Mouse (Mus musculus) frontal cortex, adult 2 months (tissue): ENCODE measurements at regions not wholly inside any gene's neighbourhood (a gene's known extent, or its start where the extent isn't known, plus 50 kb on each side); places are given as distances from the start of the nearest gene placed in this dataset.
"Not testable (repeated sequence)": the region's sequence is repeated elsewhere in the genome, so short reads cannot be mapped to it uniquely, and the experiment has no call there.

Experiments
- DNase-seq, 2 experiments: peaks; one replicate each; pipeline ENCODE4 v3.0.0; 2022; ENCODE audit warnings: low spot score in 1 of 2; ENCODE audit errors: extremely low spot score in 1 of 2

DNA sequence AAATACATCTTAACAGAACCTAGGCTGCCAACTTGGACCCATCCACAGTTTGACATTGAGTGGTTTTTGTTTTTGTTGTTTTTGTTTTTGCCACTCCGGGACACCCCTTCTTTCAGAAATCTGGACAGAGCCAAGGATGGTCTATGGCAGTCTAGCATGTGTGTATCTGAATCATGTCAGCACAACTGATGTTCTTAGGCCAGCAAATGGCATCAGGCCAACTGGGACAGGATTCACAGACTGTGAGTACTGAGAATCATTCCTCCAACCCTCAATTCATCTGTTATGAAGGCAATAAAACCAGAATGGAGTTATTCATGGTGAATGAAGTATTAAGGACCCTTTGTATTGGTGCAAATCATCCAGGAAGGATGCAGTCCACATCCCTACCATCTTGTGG lies 1372.5 kb upstream of the Rag2 start:
- DNase-seq, result peak in 1 of 2 experiments; percentile 3

GRCm38 (mm10) chr2:100259136-100259853 lies 1365.2 kb upstream of the Rag2 start:
- no peak for DNase-seq

GRCm38 (mm10) chr2:100306516-100306915 lies 1318.0 kb upstream of the Rag2 start:
- no peak for DNase-seq

GRCm38 (mm10) chr2:100312750-100313275 lies 1311.7 kb upstream of the Rag2 start:
- DNase-seq, result peak in 1 of 2 experiments; percentile 10

GRCm38 (mm10) chr2:100320461-100320860 lies 1304.1 kb upstream of the Rag2 start:
- no peak for DNase-seq

- no peak for DNase-seq
These were observed 1283.8 kb upstream of the Rag2 start for GRCm38 (mm10) chr2:100340713-100341112.

- no peak for DNase-seq
These were observed 1279.5 kb upstream of the Rag2 start for GRCm38 (mm10) chr2:100344921-100345425.

- DNase-seq, result not testable (repeated sequence)
These were observed 1258.9 kb upstream of the Rag2 start for GRCm38 (mm10) chr2:100365616-100366015.

- DNase-seq, result no peak
These were observed 1224.7 kb upstream of the Rag2 start for GRCm38 (mm10) chr2:100399776-100400175.

GRCm38 (mm10) chr2:100426661-100427060 lies 1197.9 kb upstream of the Rag2 start:
- peak; percentile 10 to 35 for DNase-seq

DNA sequence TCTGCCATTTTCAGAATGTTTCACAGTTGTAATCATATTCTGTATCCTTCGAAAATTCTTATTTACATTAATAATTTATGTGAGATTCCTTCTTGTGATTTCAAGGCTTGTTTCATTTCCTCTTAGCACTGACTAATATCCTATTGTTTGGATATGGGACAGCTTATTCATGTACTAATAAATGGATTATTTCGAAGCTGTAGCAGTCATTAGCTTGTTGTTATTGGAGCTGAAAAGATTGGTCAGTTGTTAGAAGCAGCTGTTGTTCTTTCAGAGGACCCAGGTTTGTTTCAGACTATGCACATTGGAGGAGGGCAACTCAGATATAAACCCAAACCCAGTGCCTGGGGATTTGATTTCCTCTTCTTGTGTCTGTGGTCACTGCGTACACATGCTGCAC lies 1189.5 kb upstream of the Rag2 start:
- no peak for DNase-seq

- DNase-seq, result no peak
These were observed 1178.7 kb upstream of the Rag2 start for GRCm38 (mm10) chr2:100445868-100446267.

- DNase-seq, result no peak
These were observed 1178.2 kb upstream of the Rag2 start for GRCm38 (mm10) chr2:100446332-100446731.

GRCm38 (mm10) chr2:100459641-100460040 lies 1164.9 kb upstream of the Rag2 start:
- not testable (repeated sequence) for DNase-seq

- DNase-seq, result not testable (repeated sequence)
These were observed 1138.3 kb upstream of the Rag2 start for GRCm38 (mm10) chr2:100486229-100486628.

GRCm38 (mm10) chr2:100505114-100505513 lies 1119.4 kb upstream of the Rag2 start:
- not testable (repeated sequence) for DNase-seq
